Mouse (Mus musculus) cerebellum, adult 11 months (tissue): ENCODE results near the gene Spg20.

ENCODE experiments used
- DNase-seq: peaks from one replicate; pipeline ENCODE4 v3.0.0; 2022

Gene Spg20

DNA sequence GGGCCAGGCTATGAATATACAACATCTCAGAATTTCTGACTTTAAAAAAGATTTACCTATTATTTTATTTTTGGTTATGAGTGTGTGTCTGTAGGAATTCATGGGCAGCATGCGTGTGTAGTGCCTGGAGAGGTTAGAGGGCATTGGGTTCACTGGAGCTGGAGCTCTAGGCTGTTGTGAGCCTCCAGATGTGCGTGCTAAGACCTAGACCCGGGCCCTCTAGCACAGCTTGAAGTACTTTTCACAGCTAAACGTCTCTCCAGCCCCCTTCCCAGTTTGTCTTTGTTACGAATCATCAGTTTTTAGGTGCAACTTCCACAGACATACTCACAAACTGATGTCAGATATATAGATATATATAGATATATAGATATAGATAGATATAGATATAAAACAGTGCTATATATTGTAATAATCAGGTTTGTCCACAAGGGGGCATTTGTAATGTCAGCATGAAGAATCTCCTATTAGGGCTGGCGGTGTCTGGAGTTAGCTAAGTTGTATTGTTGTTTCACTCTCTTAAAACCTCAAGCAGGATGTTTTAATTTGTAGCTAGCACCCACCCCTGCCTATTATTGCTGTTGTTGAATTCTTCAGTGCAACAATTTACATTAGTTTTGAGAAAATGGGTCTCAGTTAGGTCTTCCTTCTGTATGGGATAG, 40.9 kb downstream of the Spg20 start:
- DNase-seq = no peak

DNA sequence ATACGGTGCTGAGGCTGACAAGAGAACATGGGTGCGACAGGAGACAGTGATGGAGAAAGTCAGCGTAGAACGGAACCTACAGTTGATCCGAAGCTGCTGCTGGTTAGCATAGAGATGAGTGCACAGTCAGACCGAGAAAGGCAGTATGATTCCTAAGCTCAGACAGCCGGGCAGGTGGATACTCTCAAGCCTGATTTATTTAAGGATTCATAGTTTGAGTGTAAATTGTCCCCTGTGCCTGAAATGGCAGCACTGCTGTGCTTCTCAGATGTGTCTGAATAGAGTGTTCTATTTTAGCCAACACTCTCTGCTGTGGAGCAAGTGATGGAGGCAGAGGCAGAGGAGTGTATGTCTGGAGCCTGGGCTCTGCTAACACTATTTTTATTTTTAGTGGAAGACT, 42.3 kb downstream of the Spg20 start:
- no peak for DNase-seq

DNA sequence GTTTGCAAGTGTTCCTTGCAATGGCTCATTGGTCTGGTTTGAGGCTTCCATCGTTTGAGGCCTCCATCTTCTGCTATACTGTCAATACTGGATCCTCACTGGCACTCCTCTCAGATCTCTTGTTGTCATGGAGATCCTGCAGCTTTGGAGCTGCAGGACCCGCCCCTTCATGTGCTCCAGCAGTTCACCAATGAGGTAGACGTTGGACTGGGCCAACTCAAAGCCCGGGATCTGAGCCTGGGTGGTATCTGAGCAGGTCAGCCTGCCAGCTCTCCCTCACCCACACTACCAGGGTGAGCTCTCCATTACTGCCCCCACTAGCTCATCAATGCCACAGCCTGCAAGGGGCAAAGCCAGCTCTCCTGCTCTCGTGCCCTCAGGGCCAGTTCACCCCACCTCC, 45.5 kb downstream of the Spg20 start:
- DNase-seq = no peak

DNA sequence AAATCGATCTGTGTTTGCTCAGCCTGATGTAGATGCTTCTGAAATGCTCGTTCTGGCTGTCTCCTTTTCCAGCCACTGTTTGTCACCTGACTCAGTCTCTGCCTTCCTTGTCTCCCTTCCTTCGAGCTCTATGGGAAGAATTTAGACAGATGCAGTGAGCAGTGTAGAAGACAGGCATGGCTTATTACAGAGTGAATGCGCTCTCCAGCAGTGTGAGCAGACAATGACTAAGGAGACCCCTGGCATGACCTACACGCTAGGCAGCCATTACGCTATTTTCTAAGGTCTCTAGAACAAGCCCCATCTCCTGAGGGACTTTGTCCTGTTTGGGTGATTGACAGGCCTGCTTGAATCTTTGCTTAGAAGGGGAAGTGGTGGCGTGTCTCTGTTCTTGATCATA, 49.2 kb downstream of the Spg20 start:
- no peak for DNase-seq

DNA sequence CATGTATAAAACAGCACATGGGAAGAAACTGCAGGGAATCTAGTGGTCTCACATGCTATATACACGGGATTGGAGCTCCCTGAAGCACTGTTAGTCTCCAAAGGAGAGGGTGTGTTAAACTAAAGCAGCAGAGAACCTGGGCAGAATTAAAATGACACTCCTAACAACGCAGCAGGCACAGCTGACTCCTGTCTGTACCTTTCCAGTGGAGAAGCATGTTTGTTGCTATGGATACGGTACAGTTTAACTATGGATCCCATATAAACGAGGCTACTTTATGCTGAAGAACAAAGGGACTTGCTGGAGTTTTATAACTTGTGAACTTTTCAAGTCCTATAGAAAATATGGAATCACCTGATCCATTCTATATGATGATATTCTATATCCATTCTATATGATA, 51.6 kb downstream of the Spg20 start:
- DNase-seq = no peak

DNA sequence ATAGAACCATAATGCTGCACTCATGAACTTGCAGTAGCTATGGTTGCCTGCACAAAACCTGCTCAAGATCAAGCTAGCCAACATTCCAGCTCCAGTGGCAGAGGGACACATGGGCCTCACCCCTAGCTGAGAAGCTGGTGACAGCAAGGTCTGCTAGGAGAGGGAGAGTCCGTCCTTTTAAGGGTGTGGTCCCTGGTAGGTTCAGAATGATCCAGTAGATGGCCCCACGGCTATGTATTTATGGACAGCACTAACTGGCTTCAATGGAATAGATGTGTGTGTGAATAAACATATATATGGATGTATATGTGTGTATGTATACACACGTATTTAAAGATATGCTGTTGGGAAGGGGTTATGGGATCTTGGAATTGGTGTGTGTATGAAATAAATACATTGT, 60.6 kb downstream of the Spg20 start:
- no peak for DNase-seq

DNA sequence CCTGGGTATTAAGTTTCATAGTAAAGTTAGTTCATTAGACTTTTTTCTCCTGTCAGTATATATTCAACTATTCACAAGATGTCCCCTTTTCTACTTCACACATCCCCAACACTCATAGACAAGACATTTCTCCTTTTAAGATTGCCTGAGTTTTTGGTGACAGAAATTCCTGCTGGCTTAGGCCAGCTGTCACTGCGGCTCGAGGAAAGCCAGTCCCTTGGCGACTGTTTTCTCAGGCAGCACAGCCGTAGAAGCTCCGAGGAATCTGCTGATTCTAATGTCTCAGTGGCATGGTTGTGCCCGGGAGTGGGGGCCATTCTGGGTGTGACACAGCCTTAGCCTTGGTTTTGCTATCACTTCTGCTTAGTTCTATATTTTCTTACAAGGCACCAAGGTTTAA, 65.4 kb downstream of the Spg20 start:
- no peak for DNase-seq

DNA sequence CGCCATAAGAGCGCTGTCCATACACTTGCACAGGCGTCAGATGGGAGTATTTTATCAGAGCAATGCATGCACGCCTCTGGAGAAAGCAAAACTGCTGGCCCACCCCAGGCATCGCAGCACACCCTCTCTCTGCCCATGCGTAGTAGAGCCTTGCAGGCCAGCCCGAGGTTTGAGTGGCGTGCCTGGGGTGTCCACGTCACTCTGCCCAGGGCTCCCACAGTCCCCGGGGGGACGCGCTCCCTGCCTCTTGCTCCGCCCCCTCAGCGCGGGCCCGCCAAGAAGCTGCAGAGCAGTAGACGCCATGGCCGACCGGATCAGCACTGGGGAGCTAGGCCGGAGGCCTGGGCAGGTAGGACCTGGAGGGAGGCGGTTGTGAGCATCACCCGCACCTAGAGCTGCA, 69.9 kb downstream of the Spg20 start, which contains the start of gene Sohlh2:
Gene Sohlh2, plus strand, starts transcription at position 263 of the 400 bp plus-strand sequence.
- DNase-seq = no peak
